Mouse (Mus musculus) kidney, adult 2 months (tissue): Measurements from ENCODE around the gene Ankrd1. TPM values are rescaled to one million over a fixed set of nuclear protein-coding genes. Genes with fewer than 3 reads are reported as not detected.
A peak's percentile ranks its signal among the peaks of the same experiment; 100 is the strongest.

Experiments used
- DNase-seq: peaks from one replicate; pipeline ENCODE4 v3.0.0; 2021
- H3K27ac ChIP-seq: fragments of 200-500 bp; 2 replicates; pipeline ENCODE4 v1.5.1; 2012; ENCODE audit warnings: low read depth, low read length, control low read depth, inconsistent platforms; ENCODE audit not compliant: insufficient read depth
- H3K27me3 ChIP-seq: fragments of 200-500 bp; replicated peaks from 2 replicates; pipeline ENCODE4 v1.6.1; 2012; ENCODE audit warnings: mild to moderate bottlenecking, moderate library complexity, low read length, inconsistent platforms; ENCODE audit not compliant: control insufficient read depth, insufficient read depth
- H3K36me3 ChIP-seq: fragments of 200-500 bp; 2 replicates; pipeline ENCODE4 v1.6.1; 2012; ENCODE audit warnings: mild to moderate bottlenecking, moderate library complexity, low read length, inconsistent platforms; ENCODE audit not compliant: control insufficient read depth, insufficient read depth
- H3K4me1 ChIP-seq: fragments of 200-500 bp; 2 replicates; pipeline ENCODE4 v1.6.1; 2011; ENCODE audit warnings: low read length; ENCODE audit not compliant: control insufficient read depth, insufficient read depth
- H3K4me3 ChIP-seq: fragments of 200-500 bp; 2 replicates; pipeline ENCODE4 v1.5.1; 2011; ENCODE audit warnings: mild to moderate bottlenecking, low read depth, low read length, control low read depth; ENCODE audit not compliant: insufficient read depth
- CTCF ChIP-seq: fragments of 200-500 bp; conservative IDR thresholded peaks from 2 replicates; pipeline ENCODE4 v1.5.1; 2011; ENCODE audit warnings: low read depth, mild to moderate bottlenecking, control low read depth, low read length, moderate library complexity, mixed read lengths; ENCODE audit not compliant: insufficient read depth, insufficient read length
- POLR2A ChIP-seq: fragments of 200-500 bp; IDR thresholded peaks from one replicate; pipeline ENCODE4 v1.6.1; 2011; ENCODE audit warnings: low read depth, low read length, control low read depth
- WGBS: fragments of 180-500 bp; shearing (Covaris S2); methylation state at CpG from one replicate; pipeline ENCODE4 v1.1.7; 2018; 5-methylcytosine and 5-hydroxymethylcytosine counted together
- polyA plus RNA-seq: library from polyadenylated mRNA; depleted of rRNA; stranded (reverse); fragments of >200 nt; gene quantifications from 2 replicates; pipeline ENCODE4 v1.2.3, GENCODE M21; 2012

Gene Ankrd1
- polyA plus RNA-seq, 1 experiment = 1.1 TPM

GRCm38 (mm10) chr19:36128440-36128839 is 8.5 kb upstream of the Ankrd1 start:
- no peak overlapping the region for H3K4me3 ChIP-seq
- 97% methylated on average over 3 of the region's 3 CpGs for WGBS
- TF ChIP-seq CTCF (no peak), POLR2A (no peak)
- no peaks in the 10 kb centered on the region for H3K36me3 ChIP-seq
- no peak overlapping the region for H3K27ac ChIP-seq
- DNase-seq = no peak
- H3K27me3 ChIP-seq = no peaks in the 10 kb centered on the region
- no peaks in the 10 kb centered on the region for H3K4me1 ChIP-seq

GRCm38 (mm10) chr19:36124203-36124602 is 4.3 kb upstream of the Ankrd1 start:
- Histone ChIP-seq H3K27me3 (no peaks in the 10 kb centered on the region), H3K4me3 (no peak overlapping the region), H3K27ac (no peak overlapping the region), H3K36me3 (no peaks in the 10 kb centered on the region), H3K4me1 (no peaks in the 10 kb centered on the region)
- TF ChIP-seq POLR2A (no peak), CTCF (no peak)
- WGBS = 58% methylated on average over 1 of the region's 1 CpGs
- DNase-seq = no peak

- DNase-seq = no peak
- 82% methylated on average over 8 of the region's 8 CpGs for WGBS
- Histone ChIP-seq H3K27ac (no peak overlapping the region), H3K27me3 (no peaks in the 10 kb centered on the region), H3K4me1 (no peaks in the 10 kb centered on the region), H3K36me3 (no peaks in the 10 kb centered on the region), H3K4me3 (no peak overlapping the region)
- TF ChIP-seq POLR2A = no peak
- TF ChIP-seq CTCF = no peak
These were observed 680 bp downstream of the Ankrd1 start for GRCm38 (mm10) chr19:36119219-36119618.

GRCm38 (mm10) chr19:36116185-36116584 is 3.7 kb downstream of the Ankrd1 start:
- DNase-seq = no peak
- Histone ChIP-seq H3K27me3 (no peaks in the 10 kb centered on the region), H3K36me3 (no peaks in the 10 kb centered on the region), H3K4me3 (no peak overlapping the region), H3K27ac (no peak overlapping the region), H3K4me1 (no peaks in the 10 kb centered on the region)
- 87% methylated on average over 4 of the region's 4 CpGs for WGBS
- TF ChIP-seq POLR2A = no peak
- TF ChIP-seq CTCF = no peak

GRCm38 (mm10) chr19:36112007-36112406 is 7.9 kb downstream of the Ankrd1 start:
- no peak for TF ChIP-seq CTCF
- no peak for TF ChIP-seq POLR2A
- no peak overlapping the region for H3K4me3 ChIP-seq
- H3K27me3 ChIP-seq = no peaks in the 10 kb centered on the region
- no peaks in the 10 kb centered on the region for H3K4me1 ChIP-seq
- no peak overlapping the region for H3K27ac ChIP-seq
- DNase-seq = no peak
- H3K36me3 ChIP-seq = no peaks in the 10 kb centered on the region
- WGBS = 57% methylated on average over 17 of the region's 17 CpGs

- peak; percentile 36 for DNase-seq
- TF ChIP-seq CTCF = no peak
- no peak for TF ChIP-seq POLR2A
- Histone ChIP-seq H3K36me3 (no peaks in the 10 kb centered on the region), H3K4me3 (no peak overlapping the region), H3K4me1 (no peaks in the 10 kb centered on the region), H3K27me3 (no peaks in the 10 kb centered on the region), H3K27ac (no peak overlapping the region)
- 33% methylated on average over 7 of the region's 7 CpGs for WGBS
These were observed 8.6 kb downstream of the Ankrd1 start for GRCm38 (mm10) chr19:36111054-36111895.

- H3K36me3 ChIP-seq = no peaks in the 10 kb centered on the region
- peak; percentile 17 for DNase-seq
- WGBS = 18% methylated on average over 7 of the region's 7 CpGs
- H3K27me3 ChIP-seq = no peaks in the 10 kb centered on the region
- H3K4me3 ChIP-seq = no peak overlapping the region
- TF ChIP-seq CTCF (no peak), POLR2A (no peak)
- H3K27ac ChIP-seq = no peak overlapping the region
- no peaks in the 10 kb centered on the region for H3K4me1 ChIP-seq
These were observed 9.4 kb downstream of the Ankrd1 start for GRCm38 (mm10) chr19:36110465-36110864.
